8 mouse cellular contexts compared by ENCODE assay signal in the genomic region with DNA sequence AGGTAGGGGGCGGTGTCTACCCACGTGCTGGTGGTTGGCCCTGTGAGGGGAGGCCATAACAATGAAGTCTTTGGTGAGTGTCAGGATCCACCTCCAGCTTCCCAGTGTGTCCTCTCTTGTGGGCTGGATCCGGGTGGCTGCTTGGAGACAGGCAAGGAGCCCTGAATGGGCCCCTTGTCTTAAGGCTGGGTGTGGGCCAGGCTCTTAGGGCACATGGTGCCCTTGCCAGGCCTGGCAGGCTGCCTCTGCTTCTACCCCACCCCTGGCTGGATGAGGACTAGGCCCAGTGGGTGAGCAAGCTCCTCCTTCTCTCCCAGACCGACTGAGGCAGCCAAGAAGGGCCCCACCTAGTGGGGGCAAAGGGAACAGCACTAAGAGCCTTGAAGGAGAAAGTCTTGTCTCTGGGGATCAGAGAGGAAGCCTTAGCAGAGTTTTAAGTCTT. TPM values are rescaled to one million over a fixed set of nuclear protein-coding genes. Genes with fewer than 3 reads are reported as not detected.
DNase-seq lines count a peak whose midpoint lies in the region; ATAC-seq and TF ChIP-seq lines count a peak whose summit lies in the region.

No protein-coding gene starts in this region.

- TF ChIP-seq CTCF in G1E (IDR thresholded peaks at IDR 0.05; ENCODE audit: low read depth, low read length), result peak; percentile 64
- TF ChIP-seq CTCF in layer of hippocampus, adult 2 months (conservative IDR thresholded peaks at IDR 0.05), result peak; percentile 90
- TF ChIP-seq CTCF in lung, embryonic 14.5 days (IDR thresholded peaks at IDR 0.05; ENCODE audit: low read depth), result peak; percentile 85

- no peaks in the 10 kb centered on the region for H3K27me3 ChIP-seq in G1E (ENCODE audit: insufficient read depth, low read length)
- no peaks in the 10 kb centered on the region for H3K27me3 ChIP-seq in forebrain, embryonic 16.5 days (replicated peaks; ENCODE audit: control insufficient read depth, insufficient read depth, low read length)
- H3K27me3 ChIP-seq in lung, embryonic 14.5 days (ENCODE audit: insufficient read depth, low read length), result no peaks in the 10 kb centered on the region

- ATAC-seq in G1E (ENCODE audit: extremely low read depth, insufficient number of reproducible peaks, low FRiP score, poor library complexity, severe bottlenecking), result peak; percentile 68; the same call in 1 of the 2 replicates
- ATAC-seq in forebrain, embryonic 16.5 days, result peak; percentile 86
- ATAC-seq in lung, embryonic 14.5 days (ENCODE audit: insufficient read depth), result peak; percentile 60; the same call in 1 of the 2 replicates

- H3K36me3 ChIP-seq in G1E (replicated peaks), result peaks cover 70% of the 10 kb centered on the region
- no peaks in the 10 kb centered on the region for H3K36me3 ChIP-seq in forebrain, embryonic 16.5 days (ENCODE audit: control insufficient read depth, insufficient read depth)
- peaks cover 45% of the 10 kb centered on the region; the same call in 1 of the 2 replicates for H3K36me3 ChIP-seq in lung, embryonic 14.5 days (ENCODE audit: insufficient read depth)

- 12% methylated on average over 4 of the region's 4 CpGs for WGBS in forebrain, embryonic 16.5 days
- WGBS in lung, embryonic 14.5 days, result 36% methylated on average over 4 of the region's 4 CpGs

- H3K9me3 ChIP-seq in G1E (replicated peaks), result no peaks in the 10 kb centered on the region
- H3K9me3 ChIP-seq in forebrain, embryonic 16.5 days (ENCODE audit: control insufficient read depth, low read length), result no peaks in the 10 kb centered on the region
- no peaks in the 10 kb centered on the region for H3K9me3 ChIP-seq in lung, embryonic 14.5 days (ENCODE audit: low read depth, low read length)

- no peak overlapping the region for H3K4me3 ChIP-seq in G1E (ENCODE audit: low read depth, low read length)
- no peak overlapping the region for H3K4me3 ChIP-seq in forebrain, embryonic 16.5 days (replicated peaks; ENCODE audit: low read length)
- H3K4me3 ChIP-seq in layer of hippocampus, adult 2 months, result no peak overlapping the region
- H3K4me3 ChIP-seq in lung, embryonic 14.5 days (ENCODE audit: low read depth, low read length), result no peak overlapping the region

- H3K9ac ChIP-seq in forebrain, embryonic 16.5 days (replicated peaks; ENCODE audit: low read depth, low read length), result no peak overlapping the region
- H3K9ac ChIP-seq in lung, embryonic 14.5 days, result no peak overlapping the region

- peaks cover 57% of the 10 kb centered on the region for H3K4me1 ChIP-seq in G1E (ENCODE audit: insufficient read depth, low read depth, low read length)
- peaks cover 40% of the 10 kb centered on the region for H3K4me1 ChIP-seq in forebrain, embryonic 16.5 days (replicated peaks; ENCODE audit: control insufficient read depth, insufficient read depth, low read length)
- H3K4me1 ChIP-seq in lung, embryonic 14.5 days (ENCODE audit: insufficient read depth), result no peaks in the 10 kb centered on the region

- no peak overlapping the region for H3K4me2 ChIP-seq in forebrain, embryonic 16.5 days (ENCODE audit: low read length)
- no peak overlapping the region for H3K4me2 ChIP-seq in lung, embryonic 14.5 days

- intact Hi-C loops in heart, postnatal 36 days (cut with DNase I), result loop anchor here (1.0 to 5.0 kb wide), 3 partner anchors 103 to 278 kb away; no protein-coding TSS in a partner anchor

- DNase-seq in G1E (ENCODE audit: low spot score), result peak; percentile 83
- peak; percentile 92 for DNase-seq in cerebellum, adult 11-12 months
- DNase-seq in heart, postnatal 36 days, result peak; percentile 84 to 87
- peak; percentile 86 to 92 for DNase-seq in layer of hippocampus, adult 2 months (ENCODE audit: low spot score in 2 of 2)
- peak; percentile 86 for DNase-seq in lung, embryonic 14.5 days
- peak; percentile 84 for DNase-seq in ovary, adult 18-20 months (ENCODE audit: low spot score)
- peak; percentile 90 for DNase-seq in thymus, postnatal 0 days (ENCODE audit: low spot score)

- H3K27ac ChIP-seq in forebrain, embryonic 16.5 days (ENCODE audit: low read length), result peak overlapping the region; percentile 30; the same call in 1 of the 2 replicates
- H3K27ac ChIP-seq in layer of hippocampus, adult 2 months, result peak overlapping the region; percentile 96
- H3K27ac ChIP-seq in lung, embryonic 14.5 days (ENCODE audit: low read depth), result no peak overlapping the region

RNA-seq across cellular contexts. Expression of a gene that starts 14.5 kb away (rescaled TPM):
- total RNA-seq in G1E (2014; fragmentation: Nextera tagmentation) (90.8 and 114 TPM in 2 replicates), G1E (2017) (74.5 and 93.5 TPM in 2 replicates)
- polyA plus RNA-seq in G1E (2012), result 404 and 491 TPM in 2 replicates
- polyA plus RNA-seq in forebrain, embryonic 16.5 days (2015; fragmentation: Nextera tagmentation; extraction: Ambion mirVana), result 69.1 and 72.2 TPM in 2 replicates
- 100 to 1,000 TPM; 260 to 268 TPM for total RNA-seq in heart, postnatal 36 days (2021)
- total RNA-seq in layer of hippocampus, adult 2 months (2021), result 100 to 1,000 TPM; 160 to 174 TPM
- 127 TPM in 2 replicates for polyA plus RNA-seq in lung, embryonic 14.5 days (2014; fragmentation: Nextera tagmentation; extraction: Ambion mirVana)
- polyA plus RNA-seq in thymus, postnatal 0 days (2015; fragmentation: Nextera tagmentation; extraction: Ambion mirVana), result 353 and 419 TPM in 2 replicates

RNA-seq across cellular contexts. Expression of a gene that starts 18.6 kb away (rescaled TPM):
- 0.90 and 1.0 TPM in 2 replicates for total RNA-seq in G1E (2014; fragmentation: Nextera tagmentation)
- total RNA-seq in G1E (2017), result 0.38 and 0.70 TPM in 2 replicates
- polyA plus RNA-seq in G1E (2012), result 2.8 and 3.0 TPM in 2 replicates
- polyA plus RNA-seq in forebrain, embryonic 16.5 days (2015; fragmentation: Nextera tagmentation; extraction: Ambion mirVana), result 52.3 and 59.8 TPM in 2 replicates
- 1 to 10 TPM in 1 of 2 experiments, under 1 TPM in 1; 0.81 to 1.1 TPM for total RNA-seq in heart, postnatal 36 days (2021)
- total RNA-seq in layer of hippocampus, adult 2 months (2021), result 10 to 100 TPM; 70.4 to 72.5 TPM
- 0.91 and 0.93 TPM in 2 replicates for polyA plus RNA-seq in lung, embryonic 14.5 days (2014; fragmentation: Nextera tagmentation; extraction: Ambion mirVana)
- polyA plus RNA-seq in thymus, postnatal 0 days (2015; fragmentation: Nextera tagmentation; extraction: Ambion mirVana), result 7.2 and 8.8 TPM in 2 replicates

RNA-seq across cellular contexts. Expression of a gene that starts 18.7 kb away (rescaled TPM):
- total RNA-seq in G1E (2014; fragmentation: Nextera tagmentation) (202 and 204 TPM in 2 replicates), G1E (2017) (28.2 and 35.6 TPM in 2 replicates)
- polyA plus RNA-seq in G1E (2012), result 121 and 153 TPM in 2 replicates
- polyA plus RNA-seq in forebrain, embryonic 16.5 days (2015; fragmentation: Nextera tagmentation; extraction: Ambion mirVana), result 28.7 and 34.4 TPM in 2 replicates
- 10 to 100 TPM; 10.7 to 12.3 TPM for total RNA-seq in heart, postnatal 36 days (2021)
- total RNA-seq in layer of hippocampus, adult 2 months (2021), result 10 to 100 TPM; 19.8 to 25.4 TPM
- 33.7 and 40.9 TPM in 2 replicates for polyA plus RNA-seq in lung, embryonic 14.5 days (2014; fragmentation: Nextera tagmentation; extraction: Ambion mirVana)
- polyA plus RNA-seq in thymus, postnatal 0 days (2015; fragmentation: Nextera tagmentation; extraction: Ambion mirVana), result 69.4 and 69.6 TPM in 2 replicates

RNA-seq across cellular contexts. Expression of a gene that starts 27.5 kb away (rescaled TPM):
- 51.3 and 53.9 TPM in 2 replicates for total RNA-seq in G1E (2014; fragmentation: Nextera tagmentation)
- total RNA-seq in G1E (2017), result 22.3 and 27.8 TPM in 2 replicates
- 173 and 216 TPM in 2 replicates for polyA plus RNA-seq in G1E (2012)
- polyA plus RNA-seq in forebrain, embryonic 16.5 days (2015; fragmentation: Nextera tagmentation; extraction: Ambion mirVana), result 10.2 and 11.9 TPM in 2 replicates
- 10 to 100 TPM; 25.6 to 35.3 TPM for total RNA-seq in heart, postnatal 36 days (2021)
- 10 to 100 TPM; 43.6 to 49.2 TPM for total RNA-seq in layer of hippocampus, adult 2 months (2021)
- polyA plus RNA-seq in lung, embryonic 14.5 days (2014; fragmentation: Nextera tagmentation; extraction: Ambion mirVana), result 13.1 and 14.5 TPM in 2 replicates
- polyA plus RNA-seq in thymus, postnatal 0 days (2015; fragmentation: Nextera tagmentation; extraction: Ambion mirVana), result 13.1 and 17.2 TPM in 2 replicates

RNA-seq across cellular contexts. Expression of a gene that starts 27.6 kb away (rescaled TPM):
- 8.4 and 9.9 TPM in 2 replicates for total RNA-seq in G1E (2014; fragmentation: Nextera tagmentation)
- total RNA-seq in G1E (2017), result 10.5 and 12.9 TPM in 2 replicates
- polyA plus RNA-seq in G1E (2012), result 0.15 and 0.34 TPM in 2 replicates
- 11.1 and 11.2 TPM in 2 replicates for polyA plus RNA-seq in forebrain, embryonic 16.5 days (2015; fragmentation: Nextera tagmentation; extraction: Ambion mirVana)
- under 1 TPM; 0.36 to 0.49 TPM for total RNA-seq in heart, postnatal 36 days (2021)
- 1 to 10 TPM; 5.7 to 8.1 TPM for total RNA-seq in layer of hippocampus, adult 2 months (2021)
- polyA plus RNA-seq in lung, embryonic 14.5 days (2014; fragmentation: Nextera tagmentation; extraction: Ambion mirVana), result 25.9 and 26.1 TPM in 2 replicates
- 17.7 and 18.6 TPM in 2 replicates for polyA plus RNA-seq in thymus, postnatal 0 days (2015; fragmentation: Nextera tagmentation; extraction: Ambion mirVana)
